Mouse (Mus musculus) heart, adult 2 months (tissue): ENCODE results near the gene Rnf34.

Experiments used
- CTCF ChIP-seq: fragments of 200-600 bp; IDR thresholded peaks from 2 replicates; pipeline ENCODE4 v1.8.1; 2022; ENCODE audit warnings: antibody characterized with exemption, mild to moderate bottlenecking, moderate library complexity
- EP300 ChIP-seq: fragments of 200-500 bp; IDR thresholded peaks from 2 replicates; pipeline ENCODE4 v1.6.1; 2011; ENCODE audit warnings: low read depth, low read length, control low read depth; ENCODE audit not compliant: insufficient read depth
- POLR2A ChIP-seq: fragments of 200-500 bp; IDR thresholded peaks from 2 replicates; pipeline ENCODE4 v1.6.1; 2011; ENCODE audit warnings: mild to moderate bottlenecking, low read depth, low read length, control low read depth; ENCODE audit not compliant: insufficient read depth

- TF ChIP-seq CTCF (peak; percentile 35), POLR2A (no peak), EP300 (no peak)
Observed at GRCm38 (mm10) chr5:122899777-122900557, 50.1 kb downstream of the Rnf34 start.
